Mouse (Mus musculus): Measurements from ENCODE around the gene Btbd35f16.
"Not testable (repeated sequence)": the region's sequence is repeated elsewhere in the genome, so short reads cannot be mapped to it uniquely, and the experiment has no call there.

The Btbd35f16 gene

DNA sequence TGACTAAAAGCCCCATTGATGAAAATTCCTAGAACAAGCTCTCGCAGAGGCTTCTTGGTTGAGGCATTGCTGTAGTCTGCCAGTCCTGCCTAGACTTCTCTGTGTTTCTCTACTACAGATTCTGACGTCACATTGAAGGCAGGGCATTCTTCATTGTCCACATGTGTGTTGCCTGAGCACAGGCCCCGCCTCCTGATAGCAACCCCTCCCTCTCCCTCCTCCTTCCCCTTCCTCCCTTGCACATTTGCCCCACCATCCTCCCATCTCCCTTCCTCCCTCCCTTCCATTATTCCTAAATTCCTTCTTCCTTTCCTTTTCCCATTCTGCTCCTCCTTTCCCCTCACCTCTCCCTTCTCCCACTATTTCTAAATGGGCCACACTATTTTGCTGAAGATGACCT is at the start of gene Btbd35f16:
Gene Btbd35f16 (minus strand): TSS at position 101 of the 400 bp plus-strand sequence.
- DNase-seq, result not testable (repeated sequence)

Measured in kidney, adult 11 months (tissue).